Mouse (Mus musculus): ENCODE measurements at regions not wholly inside any gene's neighbourhood (a gene's known extent, or its start where the extent isn't known, plus 50 kb on each side); places are given as distances from the start of the nearest gene placed in this dataset.

DNA sequence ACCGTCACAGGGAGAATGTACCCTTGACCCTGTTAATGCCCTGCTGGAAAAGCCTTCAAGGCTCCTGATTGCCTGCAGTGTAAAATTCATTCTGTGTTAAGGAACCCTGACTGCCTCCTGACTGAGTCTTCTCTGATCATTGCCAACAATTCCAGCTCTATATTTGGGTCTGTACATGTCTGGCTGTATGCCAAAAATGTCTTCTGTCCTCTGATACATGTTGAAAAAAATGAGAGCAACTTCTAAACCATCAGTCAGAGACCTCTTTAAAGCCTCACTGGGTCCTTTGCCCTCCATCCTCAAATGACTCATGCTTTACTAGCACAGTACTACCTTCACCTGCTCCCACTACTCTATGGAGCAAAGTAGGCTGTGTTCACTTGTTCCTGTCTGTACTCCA, 408.3 kb downstream of the Nbas start:
- TF ChIP-seq CTCF (IDR thresholded peaks at IDR 0.05; ENCODE audit: low read depth) (no peak), EP300 (optimal IDR thresholded peaks at IDR 0.05) (no peak)
